Mouse (Mus musculus) liver, embryonic 14 days (tissue): Measurements from ENCODE around the gene Tubal3. TPM values are rescaled to one million over a fixed set of nuclear protein-coding genes. Genes with fewer than 3 reads are reported as not detected.

ENCODE experiments used
- polyA plus RNA-seq: library from polyadenylated mRNA; depleted of rRNA; stranded (reverse); fragments of >200 nt; gene quantifications from 2 replicates; pipeline ENCODE4 v1.2.3, GENCODE M21; 2012; rRNA removed

The Tubal3 gene
- 0.01 TPM in 1 of 2 replicates, not detected in the other for polyA plus RNA-seq

GRCm38 (mm10) chr13:3917571-3918311 is at the start of gene Tubal3, which contains the start of gene Net1:
TSS of gene Tubal3 (plus strand) at chr13:3918274.
TSS of gene Net1 (minus strand) at chr13:3918220.

GRCm38 (mm10) chr13:3945249-3945648 is 27.2 kb downstream of the Tubal3 start, which contains the start of gene Ucn3:
TSS of gene Ucn3 (minus strand) at chr13:3945349.

Other genes with a start within 250 kb of the Tubal3 start
- 0.09 TPM in 1 of 2 replicates, not detected in the other for gene Calml3, start 114.0 kb upstream of the Tubal3 start, polyA plus RNA-seq
- gene Calm4, start 80.5 kb upstream of the Tubal3 start, polyA plus RNA-seq, result not detected in 2 replicates
- not detected in 2 replicates for gene Calm5, start 64.1 kb upstream of the Tubal3 start, polyA plus RNA-seq
- 25.7 and 27.6 TPM in 2 replicates for gene Net1, start 54 bp upstream of the Tubal3 start, polyA plus RNA-seq
- gene Ucn3, start 27.1 kb downstream of the Tubal3 start, polyA plus RNA-seq, result not detected in 2 replicates
- 0.41 and 0.50 TPM in 2 replicates for gene Akr1c14, start 130.7 kb downstream of the Tubal3 start, polyA plus RNA-seq
- 0.07 and 0.20 TPM in 2 replicates for gene Akr1c18, start 232.4 kb downstream of the Tubal3 start, polyA plus RNA-seq